Mouse (Mus musculus) heart, postnatal 0 days (tissue): ENCODE results near the gene Fbxw2.

Experiments used
- CTCF ChIP-seq: IDR thresholded peaks from 2 replicates; pipeline ENCODE4 v1.5.1; 2016; ENCODE audit warnings: antibody characterized with exemption, control low read depth, low read depth
- EP300 ChIP-seq: IDR thresholded peaks from 2 replicates; pipeline ENCODE4 v1.6.1; 2016; ENCODE audit warnings: antibody characterized with exemption, low read depth

DNA sequence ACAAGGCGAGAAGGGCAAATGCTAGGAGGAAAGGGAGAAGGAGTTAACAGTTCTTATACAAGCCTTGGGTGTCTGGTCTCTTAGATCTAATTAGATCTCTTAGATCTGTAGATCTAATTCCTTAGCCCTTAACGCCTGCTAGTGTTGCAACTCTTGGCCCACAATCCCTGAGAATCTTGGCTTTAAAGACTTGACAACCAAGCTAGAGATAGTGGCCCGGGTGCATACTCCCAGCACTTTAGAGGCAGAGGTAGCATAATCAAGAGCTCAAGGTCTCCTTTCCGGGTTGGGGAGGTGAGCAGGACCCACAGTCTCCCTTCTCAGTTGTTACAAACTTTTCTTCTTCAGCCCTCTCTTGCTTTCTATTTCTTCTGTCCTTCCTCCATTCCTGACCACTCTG, 1.5 kb upstream of the Fbxw2 start:
- TF ChIP-seq CTCF (no peak), EP300 (no peak)
